Mouse (Mus musculus) liver, embryonic 14.5 days (tissue): ENCODE data around the gene Wsb1. TPM values are rescaled to one million over a fixed set of nuclear protein-coding genes. Genes with fewer than 3 reads are reported as not detected.
"Not testable (repeated sequence)": the region's sequence is repeated elsewhere in the genome, so short reads cannot be mapped to it uniquely, and the experiment has no call there.

Experiments used
- ATAC-seq: fragments of 200-750 bp; cut with Nextera tagmentation; 2 replicates; pipeline ENCODE4 v1.8.0; 2017; ENCODE audit warnings: moderate number of reproducible peaks, mild to moderate bottlenecking, moderate library complexity; ENCODE audit not compliant: insufficient read depth
- DNase-seq, 3 experiments: peaks; one replicate each; pipeline ENCODE4 v3.0.0-alpha.2; 2012 to 2013; ENCODE audit warnings: low read depth in 3 of 3, low spot score in 3 of 3
- H3K27ac ChIP-seq: fragments of 300-500 bp; sonication (generic); 2 replicates; pipeline ENCODE4 v1.5.1; 2014; ENCODE audit warnings: moderate library complexity, mild to moderate bottlenecking, control low read depth, inconsistent platforms
- H3K27me3 ChIP-seq: fragments of 300-500 bp; sonication (generic); 2 replicates; pipeline ENCODE4 v1.6.1; 2014; ENCODE audit warnings: mild to moderate bottlenecking, low read length, moderate library complexity; ENCODE audit not compliant: control insufficient read depth, insufficient read depth
- H3K36me3 ChIP-seq: fragments of 300-500 bp; sonication (generic); replicated peaks from 2 replicates; pipeline ENCODE4 v1.6.1; 2014; ENCODE audit warnings: low read depth; ENCODE audit not compliant: control insufficient read depth, insufficient read depth
- H3K4me1 ChIP-seq, 2 experiments: fragments of 200-500 bp in 1 of 2; fragments of 300-500 bp in 1 of 2; sonication (generic) in 1 of 2; replicated peaks; 2 replicates each; pipeline ENCODE4 v1.6.1; 2012 to 2014; ENCODE audit warnings: antibody characterized with exemption in 1 of 2, inconsistent platforms in 1 of 2, low read length in 1 of 2; ENCODE audit not compliant: control insufficient read depth in 2 of 2, insufficient read depth in 2 of 2
- H3K4me2 ChIP-seq: fragments of 300-500 bp; sonication (generic); 2 replicates; pipeline ENCODE4 v1.6.1; 2014; ENCODE audit warnings: low read depth, mild to moderate bottlenecking, control low read depth, moderate library complexity
- H3K4me3 ChIP-seq, 2 experiments: fragments of 200-500 bp in 1 of 2; fragments of 300-500 bp in 1 of 2; sonication (generic) in 1 of 2; 2 replicates each; pipeline ENCODE4 v1.5.1; 2012 to 2014; ENCODE audit warnings: low read depth in 2 of 2, low read length in 2 of 2, mild to moderate bottlenecking in 2 of 2, control low read depth in 1 of 2, inconsistent platforms in 1 of 2, moderate library complexity in 1 of 2; ENCODE audit not compliant: insufficient read depth in 1 of 2
- H3K9ac ChIP-seq: fragments of 300-500 bp; sonication (generic); replicated peaks from 2 replicates; pipeline ENCODE4 v1.6.1; 2014; ENCODE audit warnings: mild to moderate bottlenecking, control low read depth, moderate library complexity
- H3K9me3 ChIP-seq: fragments of 300-500 bp; sonication (generic); 2 replicates; pipeline ENCODE4 v1.6.1; 2016; ENCODE audit warnings: low read length, mixed read lengths; ENCODE audit not compliant: control insufficient read depth
- CTCF ChIP-seq: IDR thresholded peaks from 2 replicates; pipeline ENCODE4 v1.5.1; 2016; ENCODE audit warnings: antibody characterized with exemption, low read depth, control low read depth
- EP300 ChIP-seq: IDR thresholded peaks from 2 replicates; pipeline ENCODE4 v1.6.1; 2016; ENCODE audit warnings: antibody characterized with exemption, low read depth
- WGBS: fragments of 180-500 bp; shearing (Covaris S2); extraction: QIAGEN DNeasy Blood & Tissue Kit; methylation state at CpG from one replicate; pipeline ENCODE4 v1.1.7; 2014; ENCODE audit not compliant: insufficient replicate concordance; 5-methylcytosine and 5-hydroxymethylcytosine counted together
- polyA plus RNA-seq, 2 experiments: library from polyadenylated mRNA; depleted of rRNA in 1 of 2; stranded (reverse) in 1 of 2; unstranded in 1 of 2; fragments of >200 nt; fragmentation: Nextera tagmentation in 1 of 2; extraction: Ambion mirVana in 1 of 2; gene quantifications; 2 replicates each; pipeline versions ENCODE4 v1.2.1 to v1.2.3; 2012 to 2014

The Wsb1 gene
- polyA plus RNA-seq, 2 experiments: 29.4 to 30.2 TPM

DNA sequence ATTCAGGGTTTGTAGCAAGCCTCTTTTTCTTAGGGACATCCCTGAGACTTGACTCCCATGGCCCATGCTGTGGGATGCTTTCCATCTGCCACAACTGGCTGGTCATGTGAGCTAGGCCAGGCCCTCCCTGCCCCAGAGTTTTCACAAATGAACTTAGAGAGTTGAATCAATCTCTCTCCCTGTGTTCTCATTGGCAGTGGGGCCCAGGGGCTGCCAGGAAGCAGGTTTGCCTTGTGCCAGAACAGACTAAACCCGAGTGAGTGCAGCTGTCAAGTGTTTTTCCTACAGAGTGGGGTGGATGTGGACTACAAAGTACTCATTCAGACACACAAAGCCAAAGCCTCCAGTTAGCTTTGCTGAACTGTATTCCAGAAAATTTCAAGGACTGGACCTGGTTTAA lies 12.7 kb upstream of the Wsb1 start:
- Histone ChIP-seq H3K27ac (no peak overlapping the region), H3K36me3 (no peaks in the 10 kb centered on the region), H3K4me1 (no peaks in the 10 kb centered on the region), H3K9ac (no peak overlapping the region), H3K4me2 (no peak overlapping the region), H3K27me3 (no peaks in the 10 kb centered on the region), H3K9me3 (no peaks in the 10 kb centered on the region), H3K4me3 (no peak overlapping the region)
- ATAC-seq (no peak), DNase-seq (no peak)
- 17% methylated on average over 1 of the region's 1 CpGs for WGBS
- no peak for TF ChIP-seq EP300
- TF ChIP-seq CTCF: no peak

DNA sequence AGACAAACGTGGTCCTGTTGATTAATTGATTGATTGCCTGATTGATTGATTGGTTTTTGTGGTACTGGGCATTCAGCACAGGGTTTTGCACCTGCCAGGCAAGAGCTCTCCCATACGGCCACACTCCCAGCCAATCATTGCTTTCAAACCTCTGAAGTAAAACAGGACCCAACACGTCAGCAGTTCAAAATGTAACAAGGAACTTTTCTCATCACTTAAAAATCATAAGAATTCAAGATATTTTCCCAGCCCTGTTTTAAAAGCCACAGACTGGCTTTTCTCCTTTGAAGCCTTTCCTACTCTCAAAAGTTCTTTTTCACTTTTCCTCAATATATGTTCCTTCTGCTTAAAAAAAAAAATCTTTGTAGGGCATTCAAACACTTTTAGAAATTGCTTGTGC lies 9.9 kb upstream of the Wsb1 start:
- DNase-seq (no peak), ATAC-seq (no peak)
- H3K27me3 ChIP-seq: no peaks in the 10 kb centered on the region
- H3K4me2 ChIP-seq: no peak overlapping the region
- no peaks in the 10 kb centered on the region for H3K36me3 ChIP-seq
- H3K9ac ChIP-seq: no peak overlapping the region
- H3K4me3 ChIP-seq: no peak overlapping the region
- no peak for TF ChIP-seq EP300
- no peak for TF ChIP-seq CTCF
- 46% methylated on average over 3 of the region's 3 CpGs for WGBS
- H3K9me3 ChIP-seq: no peaks in the 10 kb centered on the region
- no peaks in the 10 kb centered on the region for H3K4me1 ChIP-seq
- H3K27ac ChIP-seq: no peak overlapping the region

DNA sequence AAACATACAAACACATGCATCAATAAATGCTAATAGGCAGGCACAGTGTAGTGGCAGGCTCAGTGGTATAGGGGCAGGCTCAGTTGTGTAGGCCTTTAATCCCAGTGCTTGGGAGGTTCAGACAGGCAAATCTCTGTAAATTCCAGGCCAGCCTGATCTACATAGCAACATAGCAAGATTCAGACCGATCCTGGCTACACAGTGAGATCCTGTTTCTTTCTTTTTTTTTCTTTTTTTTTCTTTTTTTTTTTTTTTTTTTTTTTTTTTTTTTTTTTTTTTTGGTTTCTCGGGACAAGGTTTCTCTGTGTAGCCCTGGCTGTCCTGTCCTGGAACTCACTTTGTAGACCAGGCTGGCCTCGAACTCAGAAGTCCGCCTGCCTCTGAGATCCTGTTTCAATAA lies 5.7 kb upstream of the Wsb1 start:
- H3K9ac ChIP-seq, H3K4me2 ChIP-seq, H3K27me3 ChIP-seq, DNase-seq, H3K36me3 ChIP-seq, H3K4me1 ChIP-seq, H3K27ac ChIP-seq, H3K4me3 ChIP-seq, ATAC-seq, H3K9me3 ChIP-seq: not testable (repeated sequence)
- WGBS: 66% methylated on average over 4 of the region's 4 CpGs

DNA sequence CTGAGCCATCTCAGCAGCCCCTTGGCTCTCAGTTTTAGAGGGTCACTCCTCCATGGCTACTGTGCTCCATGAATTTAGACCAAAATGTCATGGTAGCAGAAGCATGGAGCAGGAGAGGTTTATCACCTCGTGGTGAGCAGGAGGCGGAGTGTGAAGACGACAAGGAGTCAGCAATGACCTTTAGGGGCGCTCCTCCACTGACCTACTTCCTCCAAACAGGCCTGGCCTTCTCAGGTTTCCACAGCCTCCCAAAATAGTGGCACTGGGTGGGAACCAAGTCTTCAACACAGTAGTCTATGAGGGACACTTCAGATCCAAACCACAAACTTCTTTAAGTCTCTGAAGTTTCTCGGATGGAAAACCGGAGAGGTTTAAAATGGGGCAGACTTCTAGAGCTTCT lies 4.3 kb upstream of the Wsb1 start:
- H3K4me2 ChIP-seq: no peak overlapping the region
- no peak overlapping the region for H3K4me3 ChIP-seq
- H3K36me3 ChIP-seq: no peaks in the 10 kb centered on the region
- peaks cover 11 to 13% of the 10 kb centered on the region in 2 experiments for H3K4me1 ChIP-seq
- DNase-seq (no peak), ATAC-seq (no peak)
- H3K9ac ChIP-seq: no peak overlapping the region
- no peaks in the 10 kb centered on the region for H3K9me3 ChIP-seq
- no peak for TF ChIP-seq CTCF
- TF ChIP-seq EP300: no peak
- WGBS: 53% methylated on average over 6 of the region's 6 CpGs
- no peak overlapping the region for H3K27ac ChIP-seq
- H3K27me3 ChIP-seq: no peaks in the 10 kb centered on the region

DNA sequence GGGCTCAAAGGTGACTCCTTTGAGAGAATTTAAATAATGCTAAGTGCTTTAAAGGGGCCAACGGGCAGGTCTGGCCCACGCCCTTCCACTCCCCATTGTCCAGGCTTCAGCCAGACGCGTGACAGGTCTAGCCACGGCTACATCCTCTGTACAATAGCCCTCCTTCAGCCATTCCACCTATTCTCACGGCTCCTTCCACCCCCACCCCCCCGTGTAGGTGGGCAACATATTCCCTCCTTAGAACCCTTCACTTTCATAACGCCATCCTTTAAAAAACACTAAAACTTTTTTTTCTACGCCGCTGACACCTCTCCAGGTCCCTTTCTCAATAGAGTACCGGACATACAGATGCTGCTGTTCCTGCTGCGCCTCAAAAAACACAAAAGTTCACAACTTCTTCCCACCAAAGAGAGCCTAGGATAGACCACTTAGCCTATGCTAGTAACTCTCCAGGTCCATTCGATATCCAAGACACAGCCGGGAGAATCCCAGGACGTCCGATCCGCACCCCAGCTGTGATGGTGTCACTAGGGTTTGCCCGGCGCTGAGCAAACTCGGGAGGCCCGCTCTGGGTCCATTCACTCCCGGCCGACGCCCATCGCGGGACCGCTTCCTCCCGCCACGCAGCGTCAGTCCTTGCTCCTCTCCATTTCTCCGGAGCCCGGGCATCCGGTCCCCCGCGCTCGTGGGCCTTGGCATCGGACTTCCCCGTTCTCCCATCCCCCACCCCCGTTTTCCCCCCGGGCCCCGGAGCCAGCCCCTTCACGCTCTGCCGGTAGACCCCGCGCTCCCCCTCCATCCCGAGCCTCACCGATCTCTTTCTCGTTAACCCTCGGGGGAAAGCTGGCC lies 705 bp downstream of the Wsb1 start:
- peaks cover 21% of the 10 kb centered on the region in 2 experiments for H3K4me1 ChIP-seq
- no peaks in the 10 kb centered on the region for H3K27me3 ChIP-seq
- DNase-seq (peak in 2 of 3 experiments; percentile 25 to 49), ATAC-seq (peak; percentile 76)
- H3K27ac ChIP-seq: peak overlapping the region; percentile 73
- H3K9ac ChIP-seq: peak overlapping the region; percentile 97
- peak overlapping the region; percentile 81 to 95 for H3K4me3 ChIP-seq
- TF ChIP-seq CTCF (no peak), EP300 (no peak)
- 1% methylated on average over 46 of the region's 49 CpGs for WGBS
- H3K4me2 ChIP-seq: peak overlapping the region; percentile 97
- H3K9me3 ChIP-seq: no peaks in the 10 kb centered on the region
- peaks cover 18% of the 10 kb centered on the region for H3K36me3 ChIP-seq
